Mouse (Mus musculus): ENCODE results near the gene Sri.

Gene Sri

GRCm38 (mm10) chr5:8111691-8112090, 65.8 kb downstream of the Sri start:
- DNase-seq (ENCODE audit: low spot score in 2 of 2) = no peak

- DNase-seq (ENCODE audit: low spot score in 2 of 2) = no peak
Observed at GRCm38 (mm10) chr5:8112246-8112645, 66.4 kb downstream of the Sri start.

DNA sequence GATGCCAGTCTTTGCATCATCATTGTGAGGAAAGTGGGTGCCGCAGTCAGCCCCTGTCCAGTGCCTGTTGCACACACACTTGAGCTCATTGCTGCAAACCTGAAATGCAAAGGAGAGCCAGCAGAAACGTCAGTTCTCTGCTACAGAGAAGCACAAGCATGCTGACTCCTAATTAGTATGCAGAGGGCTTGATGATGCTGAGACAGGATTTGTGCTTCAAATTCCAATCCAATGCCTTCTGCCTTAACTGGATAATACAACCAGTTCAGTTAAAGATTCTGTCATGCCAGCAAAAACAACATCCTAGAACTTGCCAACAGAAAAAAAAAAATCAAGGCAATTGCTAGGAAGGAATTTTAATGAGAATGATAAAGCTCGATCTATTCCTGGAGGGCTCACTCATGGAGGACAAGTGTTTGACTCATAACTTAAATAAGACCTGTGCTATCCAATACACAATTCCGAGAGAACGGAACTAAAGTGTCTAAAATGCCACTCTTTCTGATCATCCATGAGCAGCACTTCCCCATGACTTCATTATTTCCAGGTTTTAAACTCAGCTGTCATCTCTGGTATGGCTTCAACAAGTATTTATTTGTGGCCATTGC, 70.8 kb downstream of the Sri start:
- no peak for DNase-seq (ENCODE audit: low spot score in 2 of 2)

Data from frontal cortex, postnatal 14 days (tissue).